Mouse (Mus musculus) left cerebral cortex, postnatal 10 days (tissue): ENCODE measurements around the gene Olfr66. TPM values are rescaled to one million over a fixed set of nuclear protein-coding genes. Genes with fewer than 3 reads are reported as not detected.

Experiments used
- DNase-seq, 2 experiments: peaks; one replicate each; pipeline ENCODE4 v3.0.0; 2021 to 2022; ENCODE audit warnings: low spot score in 2 of 2, mixed read lengths in 1 of 2; ENCODE audit errors: extremely low spot score in 1 of 2
- intact Hi-C: fragments of 180-260 bp; cut with DNase I; formaldehyde crosslinking; loops from one replicate; pipeline ENCODE4 v1.15.1; 2025
- total RNA-seq, 2 experiments: library from RNA; stranded (reverse); gene quantifications; 2 replicates each; pipeline ENCODE4 v1.2.3; 2021

The Olfr66 gene
- total RNA-seq, 2 experiments from 2014 or later = not detected

DNA sequence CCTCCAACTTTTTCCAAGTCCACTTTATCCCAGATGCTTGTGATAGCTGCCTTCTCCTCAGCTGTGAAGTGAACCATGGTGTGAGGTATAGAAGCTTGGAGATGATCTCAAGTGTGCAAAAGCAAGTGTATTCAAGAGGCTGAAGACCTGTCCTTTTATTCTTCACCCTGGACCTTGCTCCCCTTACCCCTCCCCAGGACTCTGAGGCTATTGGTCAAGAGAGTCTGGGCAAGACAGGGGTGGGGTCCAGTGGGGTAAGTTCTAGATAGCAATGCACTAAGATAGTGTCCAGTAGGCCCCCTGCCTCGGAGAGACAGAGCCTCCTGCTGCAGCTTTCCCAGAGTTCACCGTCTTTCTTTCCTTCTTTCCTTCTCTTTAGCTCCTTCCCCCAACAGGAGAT lies 43.0 kb downstream of the Olfr66 start, which contains the start of gene Hbb-bh1:
Hbb-bh1 (minus strand) TSS at position 131 of the 400 bp plus-strand sequence.
- intact Hi-C loops = no loop called here
- DNase-seq = no peak

DNA sequence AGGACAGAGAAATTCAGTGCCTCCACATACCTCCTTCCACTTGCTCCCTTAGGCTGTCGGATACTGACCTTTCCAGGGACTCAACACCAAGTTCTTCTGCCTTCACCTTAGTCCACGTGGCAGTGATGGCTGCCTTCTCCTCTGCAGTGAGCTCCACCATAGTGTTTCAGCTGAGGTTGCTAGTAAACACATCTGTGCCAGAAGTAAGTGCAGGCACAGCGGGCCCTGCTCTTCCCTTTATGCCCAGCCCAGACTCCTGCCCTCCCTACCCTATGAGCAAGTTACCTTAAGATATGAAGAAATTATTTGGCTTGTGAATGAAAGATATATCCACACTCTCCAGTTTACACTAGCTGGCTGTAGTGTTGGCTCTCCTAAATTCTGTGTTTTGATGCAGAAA lies 45.8 kb downstream of the Olfr66 start, which contains the start of gene Hbb-bh2:
Hbb-bh2 (minus strand) TSS at position 253 of the 400 bp plus-strand sequence.
- no peak for DNase-seq
- intact Hi-C loops = no loop called here

Other genes with a start within 250 kb of the Olfr66 start
- not detected for gene Olfr622, start 243.6 kb downstream of the Olfr66 start, total RNA-seq
- not detected for gene Olfr623, start 222.6 kb downstream of the Olfr66 start, total RNA-seq
- gene Olfr624, start 215.1 kb downstream of the Olfr66 start, total RNA-seq = not detected
- not detected for gene Olfr625-ps1, start 203.5 kb downstream of the Olfr66 start, total RNA-seq
- gene Olfr243, start 171.6 kb downstream of the Olfr66 start, total RNA-seq = not detected
- gene Olfr628, start 155.9 kb downstream of the Olfr66 start, total RNA-seq = not detected
- gene Olfr629, start 141.3 kb downstream of the Olfr66 start, total RNA-seq = not detected
- not detected for gene Olfr630, start 128.9 kb downstream of the Olfr66 start, total RNA-seq
- not detected for gene Olfr69, start 114.7 kb downstream of the Olfr66 start, total RNA-seq
- gene Olfr68, start 106.6 kb downstream of the Olfr66 start, total RNA-seq = not detected
- not detected for gene Olfr67, start 94.4 kb downstream of the Olfr66 start, total RNA-seq
- gene Hbb-bt, start 72.3 kb downstream of the Olfr66 start, total RNA-seq = 100 to 1,000 TPM in 1 of 2 experiments, 10 to 100 TPM in 1; 58.1 to 118 TPM
- gene Hbb-bs, start 58.2 kb downstream of the Olfr66 start, total RNA-seq = 100 to 1,000 TPM; 487 to 924 TPM
- not detected for gene Hbb-bh2, start 45.7 kb downstream of the Olfr66 start, total RNA-seq
- not detected for gene Hbb-bh1, start 43.1 kb downstream of the Olfr66 start, total RNA-seq
- gene Hbb-y, start 33.0 kb downstream of the Olfr66 start, total RNA-seq = not detected
- not detected for gene Olfr64, start 8.2 kb upstream of the Olfr66 start, total RNA-seq
- gene Olfr65, start 17.2 kb upstream of the Olfr66 start, total RNA-seq = under 1 TPM in 1 of 2 experiments, not detected in 1; 0.19 TPM
- not detected for gene Olfr631, start 42.6 kb upstream of the Olfr66 start, total RNA-seq
- under 1 TPM in 1 of 2 experiments, not detected in 1; 0.26 TPM for gene Olfr632, start 48.1 kb upstream of the Olfr66 start, total RNA-seq
- gene Olfr633, start 58.2 kb upstream of the Olfr66 start, total RNA-seq = not detected
- gene Olfr635, start 84.9 kb upstream of the Olfr66 start, total RNA-seq = under 1 TPM; 0.04 to 0.06 TPM
- not detected for gene Olfr638, start 112.5 kb upstream of the Olfr66 start, total RNA-seq
- under 1 TPM; 0.11 to 0.20 TPM for gene Olfr639, start 131.1 kb upstream of the Olfr66 start, total RNA-seq
- gene Olfr640, start 139.3 kb upstream of the Olfr66 start, total RNA-seq = not detected
- not detected for gene Olfr641, start 149.2 kb upstream of the Olfr66 start, total RNA-seq
- not detected for gene Olfr642, start 166.4 kb upstream of the Olfr66 start, total RNA-seq
- gene 4930516K23Rik, start 175.2 kb upstream of the Olfr66 start, total RNA-seq = not detected
- not detected for gene Olfr644, start 185.6 kb upstream of the Olfr66 start, total RNA-seq
- gene Olfr645, start 199.2 kb upstream of the Olfr66 start, total RNA-seq = not detected
- gene Olfr646, start 218.6 kb upstream of the Olfr66 start, total RNA-seq = not detected
- not detected for gene Ubqln5, start 243.6 kb upstream of the Olfr66 start, total RNA-seq